Mouse (Mus musculus): ENCODE results near the gene Samd8. TPM values are rescaled to one million over a fixed set of nuclear protein-coding genes. Genes with fewer than 3 reads are reported as not detected.

The Samd8 gene
- polyA plus RNA-seq, 1 experiment from 2014 or later: 11.5 TPM

- no peak for ATAC-seq (ENCODE audit: insufficient number of reproducible peaks, insufficient read depth, low FRiP score, low read depth)
- H3K36me3 ChIP-seq (ENCODE audit: control insufficient read depth, insufficient read depth, low read length): peaks cover 42% of the 10 kb centered on the region
- H3K4me2 ChIP-seq (ENCODE audit: low read length): peak overlapping the region; percentile 93
- no peaks in the 10 kb centered on the region for H3K27me3 ChIP-seq (ENCODE audit: control insufficient read depth, insufficient read depth, low read length)
- H3K4me1 ChIP-seq (ENCODE audit: control insufficient read depth in 2 of 2, insufficient read depth in 2 of 2, low read length in 2 of 2): peaks cover 10 to 30% of the 10 kb centered on the region in 2 experiments
- H3K27ac ChIP-seq (replicated peaks in 1 of 2; ENCODE audit: control insufficient read depth in 1 of 2, insufficient read depth in 1 of 2, low read depth in 2 of 2, low read length in 2 of 2): peak overlapping the region; percentile 97
- H3K9me3 ChIP-seq (ENCODE audit: control insufficient read depth, low read length): no peaks in the 10 kb centered on the region
- under 1% methylated on average over 28 of the region's 28 CpGs for WGBS
- H3K4me3 ChIP-seq (ENCODE audit: control insufficient read depth in 1 of 2, insufficient read depth in 1 of 2, low read depth in 1 of 2, low read length in 2 of 2): peak overlapping the region; percentile 95 to 96
- peak overlapping the region; percentile 97 for H3K9ac ChIP-seq (ENCODE audit: low read length)
Measured at GRCm38 (mm10) chr14:21831830-21832403, 81.6 kb downstream of the Samd8 start.

GRCm38 (mm10) chr14:21838336-21839017 is 88.1 kb downstream of the Samd8 start:
- Histone ChIP-seq H3K27me3 (ENCODE audit: control insufficient read depth, insufficient read depth, low read length) (no peaks in the 10 kb centered on the region), H3K9me3 (ENCODE audit: control insufficient read depth, low read length) (no peaks in the 10 kb centered on the region), H3K4me1 (ENCODE audit: control insufficient read depth in 2 of 2, insufficient read depth in 2 of 2, low read length in 2 of 2) (peaks cover 12 to 44% of the 10 kb centered on the region in 2 experiments), H3K27ac (replicated peaks in 1 of 2; ENCODE audit: control insufficient read depth in 1 of 2, insufficient read depth in 1 of 2, low read depth in 2 of 2, low read length in 2 of 2) (no peak overlapping the region; a peak in 1 of 4 replicates), H3K36me3 (ENCODE audit: control insufficient read depth, insufficient read depth, low read length) (peaks cover 99% of the 10 kb centered on the region), H3K4me2 (ENCODE audit: low read length) (no peak overlapping the region), H3K9ac (ENCODE audit: low read length) (no peak overlapping the region), H3K4me3 (ENCODE audit: control insufficient read depth in 1 of 2, insufficient read depth in 1 of 2, low read depth in 1 of 2, low read length in 2 of 2) (no peak overlapping the region)
- no peak for ATAC-seq (ENCODE audit: insufficient number of reproducible peaks, insufficient read depth, low FRiP score, low read depth)
- 38% methylated on average over 8 of the region's 8 CpGs for WGBS

GRCm38 (mm10) chr14:21841819-21842592 is 91.7 kb downstream of the Samd8 start:
- Histone ChIP-seq H3K4me1 (ENCODE audit: control insufficient read depth in 2 of 2, insufficient read depth in 2 of 2, low read length in 2 of 2) (peaks cover 16 to 38% of the 10 kb centered on the region in 2 experiments), H3K4me2 (ENCODE audit: low read length) (no peak overlapping the region), H3K9ac (ENCODE audit: low read length) (no peak overlapping the region), H3K36me3 (ENCODE audit: control insufficient read depth, insufficient read depth, low read length) (peaks cover 100% of the 10 kb centered on the region), H3K9me3 (ENCODE audit: control insufficient read depth, low read length) (no peaks in the 10 kb centered on the region), H3K4me3 (ENCODE audit: control insufficient read depth in 1 of 2, insufficient read depth in 1 of 2, low read depth in 1 of 2, low read length in 2 of 2) (no peak overlapping the region), H3K27me3 (ENCODE audit: control insufficient read depth, insufficient read depth, low read length) (no peaks in the 10 kb centered on the region), H3K27ac (replicated peaks in 1 of 2; ENCODE audit: control insufficient read depth in 1 of 2, insufficient read depth in 1 of 2, low read depth in 2 of 2, low read length in 2 of 2) (peak overlapping the region in 1 of 2 experiments; percentile 61; a peak in 2 of 4 replicates)
- 54% methylated on average over 5 of the region's 5 CpGs for WGBS
- no peak; the same call in 1 of the 2 replicates for ATAC-seq (ENCODE audit: insufficient number of reproducible peaks, insufficient read depth, low FRiP score, low read depth)

- H3K4me1 ChIP-seq (ENCODE audit: control insufficient read depth in 2 of 2, insufficient read depth in 2 of 2, low read length in 2 of 2): peaks cover 20 to 38% of the 10 kb centered on the region in 2 experiments
- WGBS: 17% methylated on average over 6 of the region's 6 CpGs
Measured at GRCm38 (mm10) chr14:21843263-21843662, 92.9 kb downstream of the Samd8 start.

DNA sequence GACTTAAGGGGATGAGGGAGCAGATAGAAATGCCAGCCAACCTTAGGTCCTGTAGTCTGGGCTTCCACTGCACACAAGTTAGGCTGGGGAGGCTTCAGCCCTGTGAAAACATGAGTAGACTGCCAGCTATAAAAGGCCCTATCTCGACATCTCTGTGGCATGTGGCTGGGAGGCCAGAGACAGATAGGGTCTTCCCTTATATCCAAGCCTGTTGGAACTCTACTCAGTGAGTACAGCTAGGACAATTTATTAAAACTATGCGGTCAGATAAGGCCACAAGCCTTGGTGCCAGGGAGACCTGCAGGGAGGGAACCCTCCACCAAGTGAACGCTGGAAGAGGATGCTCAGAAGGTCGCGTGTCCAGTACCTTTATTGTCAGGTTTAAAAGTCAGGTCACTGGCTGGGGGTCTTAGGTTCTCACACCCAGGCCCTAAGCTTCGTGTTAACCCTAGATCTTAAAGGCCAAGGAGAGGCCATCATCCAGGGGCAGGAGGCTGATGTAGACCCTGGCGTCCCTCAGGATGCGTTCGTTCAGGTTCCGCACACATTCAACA is 96.6 kb downstream of the Samd8 start:
- Histone ChIP-seq H3K4me1 (ENCODE audit: control insufficient read depth in 2 of 2, insufficient read depth in 2 of 2, low read length in 2 of 2) (peaks cover 18 to 29% of the 10 kb centered on the region in 2 experiments), H3K4me3 (ENCODE audit: control insufficient read depth in 1 of 2, insufficient read depth in 1 of 2, low read depth in 1 of 2, low read length in 2 of 2) (peak overlapping the region in 1 of 2 experiments; percentile 82; a peak in 2 of 4 replicates), H3K9ac (ENCODE audit: low read length) (peak overlapping the region; percentile 87; the same call in 1 of the 2 replicates), H3K27me3 (ENCODE audit: control insufficient read depth, insufficient read depth, low read length) (no peaks in the 10 kb centered on the region), H3K4me2 (ENCODE audit: low read length) (peak overlapping the region; percentile 69), H3K36me3 (ENCODE audit: control insufficient read depth, insufficient read depth, low read length) (peaks cover 52% of the 10 kb centered on the region), H3K27ac (replicated peaks in 1 of 2; ENCODE audit: control insufficient read depth in 1 of 2, insufficient read depth in 1 of 2, low read depth in 2 of 2, low read length in 2 of 2) (peak overlapping the region; percentile 2 to 86; a peak in 3 of 4 replicates), H3K9me3 (ENCODE audit: control insufficient read depth, low read length) (no peaks in the 10 kb centered on the region)
- WGBS: 14% methylated on average over 10 of the region's 10 CpGs
- ATAC-seq (ENCODE audit: insufficient number of reproducible peaks, insufficient read depth, low FRiP score, low read depth): no peak

More at GRCm38 (mm10) chr14:21843263-21843662, 92.9 kb downstream of the Samd8 start:
- Histone ChIP-seq H3K4me2 (ENCODE audit: low read length) (no peak overlapping the region), H3K36me3 (ENCODE audit: control insufficient read depth, insufficient read depth, low read length) (peaks cover 88% of the 10 kb centered on the region), H3K9ac (ENCODE audit: low read length) (no peak overlapping the region; the same call in 1 of the 2 replicates), H3K27me3 (ENCODE audit: control insufficient read depth, insufficient read depth, low read length) (no peaks in the 10 kb centered on the region), H3K9me3 (ENCODE audit: control insufficient read depth, low read length) (no peaks in the 10 kb centered on the region), H3K4me3 (ENCODE audit: control insufficient read depth in 1 of 2, insufficient read depth in 1 of 2, low read depth in 1 of 2, low read length in 2 of 2) (no peak overlapping the region), H3K27ac (replicated peaks in 1 of 2; ENCODE audit: control insufficient read depth in 1 of 2, insufficient read depth in 1 of 2, low read depth in 2 of 2, low read length in 2 of 2) (peak overlapping the region; percentile 29 to 61; a peak in 2 of 4 replicates)
- no peak for ATAC-seq (ENCODE audit: insufficient number of reproducible peaks, insufficient read depth, low FRiP score, low read depth)

- peaks cover 45% of the 10 kb centered on the region for H3K36me3 ChIP-seq (ENCODE audit: control insufficient read depth, insufficient read depth, low read length)
- under 1% methylated on average over 50 of the region's 50 CpGs for WGBS
- no peaks in the 10 kb centered on the region for H3K9me3 ChIP-seq (ENCODE audit: control insufficient read depth, low read length)
- H3K4me3 ChIP-seq (ENCODE audit: control insufficient read depth in 1 of 2, insufficient read depth in 1 of 2, low read depth in 1 of 2, low read length in 2 of 2): peak overlapping the region; percentile 82 to 85
- peak; percentile 24 for ATAC-seq (ENCODE audit: insufficient number of reproducible peaks, insufficient read depth, low FRiP score, low read depth)
- peak overlapping the region; percentile 63 to 86 for H3K27ac ChIP-seq (replicated peaks in 1 of 2; ENCODE audit: control insufficient read depth in 1 of 2, insufficient read depth in 1 of 2, low read depth in 2 of 2, low read length in 2 of 2)
- H3K27me3 ChIP-seq (ENCODE audit: control insufficient read depth, insufficient read depth, low read length): no peaks in the 10 kb centered on the region
- peak overlapping the region; percentile 87 for H3K9ac ChIP-seq (ENCODE audit: low read length)
- peaks cover 17 to 23% of the 10 kb centered on the region in 2 experiments for H3K4me1 ChIP-seq (ENCODE audit: control insufficient read depth in 2 of 2, insufficient read depth in 2 of 2, low read length in 2 of 2)
- H3K4me2 ChIP-seq (ENCODE audit: low read length): peak overlapping the region; percentile 69
Measured at GRCm38 (mm10) chr14:21847381-21848165, 97.2 kb downstream of the Samd8 start.

All from heart, embryonic 14.5 days (tissue).